Mouse (Mus musculus) hindbrain, embryonic 14.5 days (tissue): ENCODE measurements around the gene Spop. TPM values are rescaled to one million over a fixed set of nuclear protein-coding genes. Genes with fewer than 3 reads are reported as not detected.

Experiments used
- ATAC-seq: fragments of 200-750 bp; cut with Nextera tagmentation; 2 replicates; pipeline ENCODE4 v1.8.0; 2017; ENCODE audit warnings: moderate number of reproducible peaks, mild to moderate bottlenecking, moderate TSS enrichment, moderate library complexity; ENCODE audit not compliant: low FRiP score
- DNase-seq: peaks from one replicate; pipeline ENCODE4 v3.0.0-alpha.2; 2015; ENCODE audit warnings: low spot score
- H3K27ac ChIP-seq: fragments of 300-500 bp; sonication (generic); 2 replicates; pipeline ENCODE4 v1.5.1; 2014; ENCODE audit warnings: mild to moderate bottlenecking, moderate library complexity
- H3K27me3 ChIP-seq: fragments of 300-500 bp; sonication (generic); 2 replicates; pipeline ENCODE4 v1.6.1; 2014; ENCODE audit warnings: mild to moderate bottlenecking, low read length, mixed read lengths; ENCODE audit not compliant: control insufficient read depth, insufficient read depth
- H3K36me3 ChIP-seq: fragments of 300-500 bp; sonication (generic); replicated peaks from 2 replicates; pipeline ENCODE4 v1.6.1; 2014; ENCODE audit not compliant: control insufficient read depth, insufficient read depth
- H3K4me1 ChIP-seq: fragments of 300-500 bp; sonication (generic); replicated peaks from 2 replicates; pipeline ENCODE4 v1.6.1; 2014; ENCODE audit warnings: antibody characterized with exemption, low read length, mixed read lengths; ENCODE audit not compliant: control insufficient read depth, insufficient read depth
- H3K4me2 ChIP-seq: fragments of 300-500 bp; sonication (generic); replicated peaks from 2 replicates; pipeline ENCODE4 v1.6.1; 2014; ENCODE audit warnings: mild to moderate bottlenecking, moderate library complexity
- H3K4me3 ChIP-seq: fragments of 300-500 bp; sonication (generic); replicated peaks from 2 replicates; pipeline ENCODE4 v1.5.1; 2014; ENCODE audit warnings: mild to moderate bottlenecking, low read length
- H3K9ac ChIP-seq: fragments of 300-500 bp; sonication (generic); 2 replicates; pipeline ENCODE4 v1.6.1; 2014
- H3K9me3 ChIP-seq: fragments of 300-500 bp; sonication (generic); 2 replicates; pipeline ENCODE4 v1.6.1; 2016; ENCODE audit warnings: low read length; ENCODE audit not compliant: control insufficient read depth
- WGBS: fragments of 180-500 bp; shearing (Covaris S2); extraction: QIAGEN DNeasy Blood & Tissue Kit; methylation state at CpG from one replicate; pipeline ENCODE4 v1.1.7; 2014; 5-methylcytosine and 5-hydroxymethylcytosine counted together
- polyA plus RNA-seq: library from polyadenylated mRNA; unstranded; fragments of >200 nt; fragmentation: Nextera tagmentation; extraction: Ambion mirVana; gene quantifications from 2 replicates; pipeline ENCODE4 v1.2.1, GENCODE M21; 2014

The Spop gene
- polyA plus RNA-seq, 1 experiment from 2014 or later: 160 TPM

DNA sequence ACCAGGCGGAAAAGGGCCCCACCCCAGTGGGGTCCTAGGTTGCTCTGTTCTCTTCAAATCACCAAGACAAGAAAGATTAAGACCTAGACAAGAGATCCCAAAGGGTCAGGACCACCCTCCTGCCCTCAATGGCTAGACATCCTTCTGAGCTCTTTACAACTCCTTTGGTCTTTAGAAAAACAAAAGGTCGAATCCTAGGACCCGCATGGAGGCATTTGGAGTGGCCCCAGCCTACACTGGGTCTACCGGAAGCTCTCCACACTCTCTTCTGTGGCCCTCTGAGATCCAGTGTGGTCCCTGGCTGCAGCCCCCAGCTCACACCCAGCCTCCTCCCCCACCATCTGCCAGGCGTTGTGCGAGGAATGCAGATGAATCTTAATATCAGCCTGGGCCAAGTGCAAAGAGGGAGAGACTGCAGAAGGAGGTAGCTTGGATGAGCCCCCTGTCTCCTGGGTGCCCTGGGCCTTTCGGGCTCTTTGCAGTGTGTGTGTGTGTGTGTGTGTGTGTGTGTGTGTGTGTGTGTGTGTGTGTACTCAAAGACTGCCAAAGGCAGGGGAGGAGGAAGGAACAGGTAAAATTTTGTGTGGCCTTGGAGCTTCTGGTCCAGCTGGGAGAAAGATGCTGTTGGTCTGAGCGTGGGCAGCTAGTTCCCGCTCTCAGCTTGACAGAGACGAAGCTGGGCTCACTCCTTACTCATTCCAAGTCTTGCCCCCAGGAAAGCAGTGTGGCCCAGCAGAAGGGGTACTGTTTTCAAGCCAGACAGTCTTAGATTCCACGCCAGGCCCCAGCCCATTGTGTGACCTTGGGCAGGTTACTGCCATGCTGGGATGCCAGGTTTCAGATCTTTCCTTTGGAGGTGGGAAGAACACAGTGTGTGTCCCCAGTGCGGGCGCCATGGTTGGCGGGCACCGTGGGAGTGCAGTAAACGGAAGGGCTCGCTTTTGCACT is 101.8 kb downstream of the Spop start:
- peaks cover 35% of the 10 kb centered on the region for H3K27me3 ChIP-seq
- peaks cover 16% of the 10 kb centered on the region for H3K4me1 ChIP-seq
- H3K36me3 ChIP-seq: no peaks in the 10 kb centered on the region
- no peak for DNase-seq
- H3K4me3 ChIP-seq: peak overlapping the region; percentile 44; the same call in 1 of the 2 replicates
- 29% methylated on average over 17 of the region's 17 CpGs for WGBS
- no peak for ATAC-seq
- no peak overlapping the region; the same call in 1 of the 2 replicates for H3K9ac ChIP-seq
- no peak overlapping the region for H3K27ac ChIP-seq
- peak overlapping the region; percentile 95; the same call in 1 of the 2 replicates for H3K4me2 ChIP-seq
- H3K9me3 ChIP-seq: no peaks in the 10 kb centered on the region

DNA sequence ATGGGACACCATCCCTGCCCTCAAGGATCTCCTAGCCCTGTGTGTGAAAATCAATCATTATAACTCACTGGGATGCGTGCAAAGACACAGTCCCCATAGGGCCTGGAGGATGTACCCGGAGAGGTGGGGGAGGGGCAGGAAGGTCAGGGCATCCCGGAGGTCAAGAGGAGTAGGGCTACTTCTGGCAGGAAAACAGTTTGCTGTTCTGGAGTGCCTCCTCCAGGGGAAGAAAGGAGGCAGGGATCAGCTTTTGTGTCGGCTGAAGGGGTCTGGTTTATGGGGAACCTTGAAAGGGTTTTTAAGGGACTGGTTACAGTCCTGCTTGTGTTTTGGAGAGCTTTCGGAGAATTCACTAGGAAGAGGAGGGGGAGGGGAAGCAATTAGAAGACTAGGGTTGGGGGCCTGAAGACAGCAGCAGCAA is 102.6 kb downstream of the Spop start:
- WGBS: 2% methylated on average over 5 of the region's 5 CpGs
- H3K4me3 ChIP-seq: no peak overlapping the region
- no peak for ATAC-seq
- no peaks in the 10 kb centered on the region for H3K9me3 ChIP-seq
- peaks cover 35% of the 10 kb centered on the region for H3K27me3 ChIP-seq
- DNase-seq: no peak
- no peak overlapping the region for H3K4me2 ChIP-seq
- no peak overlapping the region for H3K9ac ChIP-seq
- H3K36me3 ChIP-seq: no peaks in the 10 kb centered on the region
- H3K27ac ChIP-seq: no peak overlapping the region
- peaks cover 16% of the 10 kb centered on the region for H3K4me1 ChIP-seq

DNA sequence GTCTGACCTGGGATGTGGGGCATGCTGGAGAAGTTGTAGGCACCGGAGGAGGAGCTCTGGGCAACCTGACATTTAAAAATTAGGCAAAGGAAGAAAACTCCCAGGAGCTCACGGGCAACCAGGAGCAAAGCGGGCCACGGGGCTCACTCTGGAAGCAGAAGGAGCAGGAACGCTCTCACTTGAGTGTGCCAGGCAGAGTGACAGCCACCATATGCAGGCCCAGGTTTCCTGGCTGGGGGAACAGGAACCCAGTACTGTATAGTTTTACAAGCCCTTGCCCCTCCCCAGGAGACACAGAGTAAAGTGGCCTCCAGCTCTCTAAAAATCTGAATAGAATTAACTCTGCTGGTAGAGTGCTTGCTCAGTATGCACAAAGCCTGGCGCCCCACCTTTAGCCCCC is 103.3 kb downstream of the Spop start:
- H3K36me3 ChIP-seq: no peaks in the 10 kb centered on the region
- WGBS: 51% methylated on average over 6 of the region's 6 CpGs
- ATAC-seq: no peak
- H3K4me1 ChIP-seq: peaks cover 16% of the 10 kb centered on the region
- DNase-seq: no peak
- no peak overlapping the region for H3K27ac ChIP-seq
- peaks cover 34% of the 10 kb centered on the region for H3K27me3 ChIP-seq
- no peak overlapping the region for H3K4me3 ChIP-seq
- H3K4me2 ChIP-seq: no peak overlapping the region
- no peaks in the 10 kb centered on the region for H3K9me3 ChIP-seq
- H3K9ac ChIP-seq: no peak overlapping the region

DNA sequence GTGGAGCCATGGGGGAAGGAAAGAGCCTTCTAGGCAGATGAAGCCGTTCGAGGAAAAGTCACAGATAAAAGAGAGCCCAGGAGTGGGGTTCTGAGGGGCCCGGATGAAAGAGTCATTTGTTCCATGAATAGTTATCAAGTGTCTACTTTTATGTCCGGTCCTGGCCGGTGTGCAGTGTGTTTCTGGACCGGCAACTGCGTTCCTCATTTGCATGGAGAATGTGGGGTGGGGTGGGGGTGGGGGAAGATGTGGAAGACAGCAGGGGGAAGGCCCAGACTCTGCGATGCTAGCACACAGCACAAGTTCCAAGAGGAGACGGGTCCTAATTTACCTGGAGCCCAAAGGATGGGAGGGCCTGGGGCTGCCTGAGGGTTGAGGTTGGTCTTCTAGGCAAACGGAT is 105.4 kb downstream of the Spop start:
- Histone ChIP-seq H3K9ac (no peak overlapping the region), H3K36me3 (no peaks in the 10 kb centered on the region), H3K27ac (no peak overlapping the region), H3K27me3 (peaks cover 12% of the 10 kb centered on the region), H3K4me3 (no peak overlapping the region), H3K9me3 (no peaks in the 10 kb centered on the region), H3K4me2 (no peak overlapping the region), H3K4me1 (peaks cover 8% of the 10 kb centered on the region)
- no peak for ATAC-seq
- DNase-seq: no peak
- 55% methylated on average over 10 of the region's 10 CpGs for WGBS

DNA sequence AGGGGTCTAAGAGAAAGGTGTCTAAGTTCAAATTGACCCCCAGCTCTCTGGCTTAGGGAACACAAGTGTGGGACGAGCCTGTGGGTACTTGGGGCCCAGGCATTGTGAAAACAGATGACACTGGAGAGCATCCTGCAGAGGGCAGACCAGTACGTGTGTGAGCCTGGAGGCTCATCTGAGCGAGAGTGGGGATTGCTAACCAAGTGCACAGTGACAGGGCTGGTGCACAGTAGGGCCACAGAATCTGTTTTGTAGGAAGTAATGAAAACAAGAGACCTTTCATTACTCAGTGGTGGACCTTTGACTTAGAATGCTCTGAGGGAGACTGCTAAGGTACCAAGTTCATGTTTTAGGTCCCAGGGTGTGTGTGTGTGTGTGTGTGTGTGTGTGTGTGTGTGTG is 106.1 kb downstream of the Spop start:
- no peak overlapping the region for H3K4me2 ChIP-seq
- H3K27ac ChIP-seq: peak overlapping the region; percentile 2; the same call in 1 of the 2 replicates
- H3K9ac ChIP-seq: no peak overlapping the region
- H3K4me1 ChIP-seq: peaks cover 8% of the 10 kb centered on the region
- no peak for DNase-seq
- WGBS: 41% methylated on average over 3 of the region's 3 CpGs
- ATAC-seq: no peak
- peaks cover 5% of the 10 kb centered on the region for H3K27me3 ChIP-seq
- H3K36me3 ChIP-seq: no peaks in the 10 kb centered on the region
- no peak overlapping the region for H3K4me3 ChIP-seq
- H3K9me3 ChIP-seq: no peaks in the 10 kb centered on the region

DNA sequence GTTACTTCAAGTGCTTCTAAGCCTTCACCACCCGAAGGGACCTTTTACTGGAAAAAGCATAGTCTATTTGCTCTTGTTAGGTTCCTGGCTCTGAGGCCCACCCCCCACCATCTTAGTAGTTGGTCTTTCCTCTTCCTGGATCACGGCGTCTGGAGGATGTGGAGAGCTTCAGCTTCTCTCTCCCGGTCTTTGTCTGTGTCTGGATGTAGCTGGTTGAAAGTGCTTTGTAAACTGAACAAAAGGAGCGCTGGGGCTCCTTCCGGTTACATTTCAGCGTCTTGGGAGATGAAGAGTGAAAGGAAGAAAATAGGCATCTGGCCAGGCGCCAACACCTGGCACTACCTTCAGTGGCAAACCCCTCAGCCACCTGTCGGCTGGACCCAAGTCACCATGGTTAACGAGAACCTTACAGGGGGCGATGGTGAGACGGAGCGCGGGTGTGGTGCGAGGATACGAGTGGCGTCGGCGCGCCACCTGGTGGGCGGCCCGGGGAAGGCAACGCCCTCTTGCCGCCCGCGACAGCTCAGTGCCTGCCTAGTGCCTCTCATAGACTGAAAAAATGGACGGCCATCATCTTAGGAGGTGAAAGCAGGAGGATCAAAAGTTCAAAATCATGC is 106.7 kb downstream of the Spop start:
- Histone ChIP-seq H3K36me3 (no peaks in the 10 kb centered on the region), H3K4me3 (no peak overlapping the region), H3K4me2 (peak overlapping the region; percentile 40), H3K4me1 (peaks cover 8% of the 10 kb centered on the region), H3K9ac (no peak overlapping the region), H3K27ac (peak overlapping the region; percentile 2; the same call in 1 of the 2 replicates), H3K9me3 (no peaks in the 10 kb centered on the region), H3K27me3 (no peaks in the 10 kb centered on the region)
- DNase-seq (peak; percentile 92), ATAC-seq (peak; percentile 44)
- 4% methylated on average over 27 of the region's 27 CpGs for WGBS

DNA sequence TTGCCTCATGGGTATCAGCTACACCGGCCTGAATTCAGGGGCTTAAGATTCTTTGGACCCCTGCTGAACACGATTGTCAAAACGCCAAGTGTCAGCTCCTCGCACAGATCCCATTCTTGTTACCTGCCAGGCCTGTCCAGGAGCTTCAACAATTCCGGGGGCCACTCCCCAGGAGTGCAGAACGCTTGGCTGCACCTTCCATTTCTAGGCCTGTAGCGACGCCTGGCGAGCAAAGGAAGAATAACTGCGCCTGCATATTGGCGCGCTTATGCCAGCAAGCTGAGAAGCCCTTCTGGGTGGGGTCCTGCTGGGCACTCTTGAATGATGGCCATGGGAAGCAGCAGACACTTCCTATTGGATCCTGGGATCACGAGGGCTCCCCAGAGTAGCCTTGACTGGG is 107.7 kb downstream of the Spop start:
- H3K27ac ChIP-seq: no peak overlapping the region
- DNase-seq (peak; percentile 87), ATAC-seq (peak; percentile 32; the same call in 1 of the 2 replicates)
- H3K4me3 ChIP-seq: peak overlapping the region; percentile 15
- no peaks in the 10 kb centered on the region for H3K9me3 ChIP-seq
- H3K4me2 ChIP-seq: peak overlapping the region; percentile 40
- no peaks in the 10 kb centered on the region for H3K36me3 ChIP-seq
- WGBS: under 1% methylated on average over 13 of the region's 13 CpGs
- H3K27me3 ChIP-seq: no peaks in the 10 kb centered on the region
- peaks cover 5% of the 10 kb centered on the region; the same call in 1 of the 2 replicates for H3K4me1 ChIP-seq
- peak overlapping the region; percentile 29; the same call in 1 of the 2 replicates for H3K9ac ChIP-seq

DNA sequence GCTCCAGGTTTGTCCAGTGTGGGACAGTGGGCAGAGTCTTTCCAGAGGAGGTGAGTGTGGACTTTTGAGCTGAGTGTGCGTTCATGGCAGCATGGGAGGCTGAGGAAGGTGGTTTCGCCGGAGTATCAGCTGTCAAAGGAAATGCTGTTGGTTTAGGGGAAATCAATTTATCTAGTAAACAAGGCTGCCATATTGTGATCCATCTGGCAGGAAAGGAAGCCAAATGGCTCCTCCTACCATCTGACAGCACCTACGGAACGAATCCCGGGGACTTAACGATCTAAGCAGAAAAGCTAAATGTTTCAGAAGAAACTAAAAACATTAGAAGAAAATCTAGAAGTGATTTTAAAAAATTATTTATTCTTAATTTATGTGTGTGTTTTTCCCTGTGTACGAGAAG is 113.4 kb downstream of the Spop start:
- Histone ChIP-seq H3K9ac (no peak overlapping the region), H3K36me3 (no peaks in the 10 kb centered on the region), H3K9me3 (no peaks in the 10 kb centered on the region), H3K27me3 (no peaks in the 10 kb centered on the region), H3K4me3 (no peak overlapping the region), H3K4me2 (no peak overlapping the region), H3K4me1 (no peaks in the 10 kb centered on the region), H3K27ac (no peak overlapping the region)
- no peak for ATAC-seq
- DNase-seq: no peak
- WGBS: 78% methylated on average over 8 of the region's 8 CpGs

DNA sequence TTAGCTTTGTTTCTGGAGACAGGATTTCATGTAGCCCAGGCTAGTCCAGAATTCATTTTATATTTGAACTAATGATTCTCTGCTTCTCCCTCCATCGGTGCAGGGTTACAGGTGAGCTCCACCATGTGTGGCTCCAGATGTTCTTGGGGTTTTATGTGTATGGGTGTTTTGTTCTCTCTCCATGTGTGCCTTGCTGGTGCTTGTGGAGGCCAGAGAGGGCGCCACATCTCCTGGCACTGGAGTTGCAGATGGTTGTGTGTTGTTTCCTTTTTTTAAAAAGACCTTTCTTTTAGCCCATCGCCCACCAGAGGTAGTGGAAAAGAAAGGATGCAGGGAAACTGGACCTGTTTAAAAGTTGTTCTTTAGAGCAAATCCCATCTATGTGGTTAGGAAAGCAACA is 114.4 kb downstream of the Spop start:
- Histone ChIP-seq H3K4me2 (no peak overlapping the region), H3K4me1 (no peaks in the 10 kb centered on the region), H3K27me3 (no peaks in the 10 kb centered on the region), H3K9me3 (no peaks in the 10 kb centered on the region), H3K4me3 (no peak overlapping the region), H3K9ac (no peak overlapping the region), H3K36me3 (no peaks in the 10 kb centered on the region), H3K27ac (no peak overlapping the region)
- DNase-seq (no peak), ATAC-seq (no peak)
- WGBS: 83% methylated on average over 3 of the region's 3 CpGs
